Mouse (Mus musculus): ENCODE measurements around the gene Sema6d.

Gene Sema6d

GRCm38 (mm10) chr2:124617440-124617839, 527.7 kb downstream of the Sema6d start:
- no peak for DNase-seq (ENCODE audit: low spot score)

DNA sequence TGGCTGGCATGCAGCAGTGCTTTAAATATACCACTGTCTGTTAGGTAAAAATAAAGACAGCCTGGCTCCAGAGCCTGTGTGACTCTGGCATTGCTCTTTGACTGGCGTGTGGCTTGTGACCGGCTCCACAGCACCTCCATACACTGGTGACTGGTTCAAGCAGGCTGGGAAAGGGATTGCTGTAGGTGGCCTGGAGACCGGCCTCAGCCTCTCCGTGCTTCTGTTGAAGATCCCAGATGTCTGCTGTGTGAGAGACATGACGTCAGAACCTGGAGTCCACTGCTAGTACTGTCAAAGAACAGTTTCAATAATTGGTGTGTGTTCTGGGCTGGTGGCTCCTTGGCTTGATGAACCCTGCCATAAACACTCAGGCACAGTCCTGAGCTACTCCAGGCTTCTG, 528.3 kb downstream of the Sema6d start:
- DNase-seq (ENCODE audit: low spot score) = no peak

GRCm38 (mm10) chr2:124618526-124619219, 528.9 kb downstream of the Sema6d start:
- DNase-seq (ENCODE audit: low spot score) = no peak

- DNase-seq (ENCODE audit: low spot score) = no peak
Measured at GRCm38 (mm10) chr2:124620470-124620869, 530.7 kb downstream of the Sema6d start.

DNA sequence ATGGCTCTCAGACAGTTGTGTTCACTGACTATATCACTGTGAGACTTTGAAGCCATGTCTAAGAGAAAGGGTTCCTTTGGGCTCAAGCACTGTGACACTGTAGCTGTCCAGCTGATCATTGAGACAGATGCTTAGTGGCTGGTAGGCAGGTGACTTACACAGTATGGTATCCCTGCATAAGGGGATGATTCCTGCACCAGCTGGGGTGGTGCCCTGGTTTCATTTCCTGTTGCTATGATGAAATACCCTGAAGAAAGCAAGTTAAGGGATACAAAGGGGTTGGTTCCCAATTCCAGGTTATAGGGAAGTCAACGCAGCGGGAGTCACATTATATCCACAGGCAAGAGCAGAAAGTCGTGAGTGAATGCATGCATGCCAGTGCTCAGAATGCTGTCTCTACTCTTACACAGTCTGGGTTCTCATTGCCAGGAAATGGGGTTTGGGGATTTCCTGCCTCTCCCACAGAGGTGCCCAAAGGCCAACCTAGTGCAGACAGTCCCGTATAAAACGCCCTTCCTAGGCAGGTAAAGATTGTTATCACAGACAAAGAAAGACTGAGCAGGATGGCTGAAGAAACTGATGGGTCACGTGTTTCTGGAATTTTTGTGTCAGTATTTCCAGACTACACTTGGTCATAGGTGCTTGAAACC, 532.3 kb downstream of the Sema6d start:
- no peak for DNase-seq (ENCODE audit: low spot score)

DNA sequence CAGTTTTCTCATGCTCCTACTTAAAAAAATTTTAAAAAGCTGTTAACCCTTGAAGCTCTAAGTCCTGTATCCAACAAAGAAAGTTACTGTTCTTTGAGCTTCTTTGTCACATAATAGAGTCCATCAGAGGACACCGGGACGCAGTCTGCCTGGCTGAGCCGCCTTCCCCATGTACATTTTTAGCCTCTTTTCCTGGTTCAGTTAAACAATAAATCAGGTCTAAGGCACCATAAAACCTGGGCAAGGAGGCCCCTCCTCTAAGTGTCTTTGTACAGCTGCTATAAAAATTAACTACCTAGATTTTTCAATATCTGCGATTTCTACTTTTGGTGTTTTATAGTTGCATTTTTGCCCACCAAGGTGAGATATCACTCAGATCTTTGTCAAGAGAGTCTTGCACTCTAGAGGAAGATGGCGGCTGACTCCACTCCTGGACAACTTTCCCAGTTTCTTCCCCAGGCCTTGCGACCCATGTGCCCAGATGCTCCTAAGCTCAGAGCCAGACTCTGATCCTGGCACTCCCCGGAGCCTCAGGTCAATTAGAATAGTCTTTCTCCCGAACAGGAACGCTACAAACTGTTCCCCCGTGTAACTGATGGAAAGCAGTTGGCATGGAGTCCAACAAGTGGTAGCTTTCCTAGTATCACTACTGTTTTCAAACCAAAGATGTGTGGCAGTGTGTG, 534.6 kb downstream of the Sema6d start:
- DNase-seq (ENCODE audit: low spot score) = no peak

- no peak for DNase-seq (ENCODE audit: low spot score)
Measured at GRCm38 (mm10) chr2:124626425-124626824, 536.7 kb downstream of the Sema6d start.

DNA sequence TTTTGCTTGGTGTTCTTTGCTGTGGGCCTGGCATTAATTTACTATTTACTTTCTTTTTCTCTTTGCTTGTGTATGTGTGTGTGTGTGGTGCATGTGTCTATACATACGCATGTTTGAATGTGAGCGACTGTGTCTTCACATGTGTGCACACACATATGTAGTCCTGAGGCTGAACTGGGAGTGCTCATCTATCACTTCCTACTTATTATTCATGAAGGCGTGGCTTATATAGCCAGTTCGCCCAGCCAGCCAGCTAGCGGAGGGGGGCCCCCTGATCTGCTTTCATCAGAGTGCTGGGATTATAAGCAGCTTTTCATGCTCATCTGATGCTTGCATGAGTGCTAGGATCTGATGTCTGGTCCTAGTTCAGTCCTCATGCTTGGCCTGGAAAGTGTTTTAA, 537.9 kb downstream of the Sema6d start:
- no peak for DNase-seq (ENCODE audit: low spot score)

- DNase-seq (ENCODE audit: low spot score) = no peak
Measured at GRCm38 (mm10) chr2:124628701-124629100, 538.9 kb downstream of the Sema6d start.

- no peak for DNase-seq (ENCODE audit: low spot score)
Measured at GRCm38 (mm10) chr2:124634400-124634998, 544.7 kb downstream of the Sema6d start.

GRCm38 (mm10) chr2:124635271-124635865, 545.6 kb downstream of the Sema6d start:
- DNase-seq (ENCODE audit: low spot score) = no peak

DNA sequence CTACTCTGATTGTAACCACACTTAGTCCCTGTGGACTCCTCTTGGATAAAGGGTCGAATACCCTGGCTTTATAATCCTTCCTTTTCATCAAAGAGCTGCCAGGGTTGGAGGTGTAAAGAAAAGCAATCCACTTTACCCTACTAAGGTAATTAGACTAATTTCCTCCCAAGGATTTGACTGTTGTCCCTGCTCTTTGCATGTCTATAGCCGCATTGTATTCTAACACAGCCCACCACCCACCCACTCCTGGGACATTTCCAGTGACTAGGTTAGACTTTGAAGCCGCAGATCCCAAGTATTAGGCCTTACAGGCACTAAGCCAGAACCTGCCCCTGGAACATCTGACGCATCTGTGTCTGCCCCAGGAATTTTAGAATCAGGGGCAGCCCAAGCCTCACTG, 547.3 kb downstream of the Sema6d start:
- no peak for DNase-seq (ENCODE audit: low spot score)

GRCm38 (mm10) chr2:124639221-124639963, 549.6 kb downstream of the Sema6d start:
- DNase-seq (ENCODE audit: low spot score) = no peak

GRCm38 (mm10) chr2:124640500-124641193, 550.9 kb downstream of the Sema6d start:
- DNase-seq (ENCODE audit: low spot score) = no peak

DNA sequence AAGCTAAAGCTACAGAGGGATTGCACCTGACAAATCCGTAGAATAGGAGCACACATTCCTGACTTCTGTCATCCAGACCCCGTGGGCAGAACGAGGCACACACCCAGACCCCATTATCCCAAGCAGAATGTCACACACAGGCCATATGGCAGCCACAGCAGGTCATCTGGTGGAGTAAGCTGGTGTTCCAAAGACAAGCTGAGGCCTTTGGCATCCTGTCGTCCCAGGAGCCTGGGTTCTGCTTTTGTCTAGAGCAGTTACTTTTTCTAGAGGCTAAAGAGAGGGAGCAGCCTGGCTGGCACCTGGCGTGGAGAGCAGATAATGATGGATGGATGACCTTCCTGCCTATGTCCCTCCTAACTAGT, 551.4 kb downstream of the Sema6d start:
- DNase-seq (ENCODE audit: low spot score) = no peak

DNA sequence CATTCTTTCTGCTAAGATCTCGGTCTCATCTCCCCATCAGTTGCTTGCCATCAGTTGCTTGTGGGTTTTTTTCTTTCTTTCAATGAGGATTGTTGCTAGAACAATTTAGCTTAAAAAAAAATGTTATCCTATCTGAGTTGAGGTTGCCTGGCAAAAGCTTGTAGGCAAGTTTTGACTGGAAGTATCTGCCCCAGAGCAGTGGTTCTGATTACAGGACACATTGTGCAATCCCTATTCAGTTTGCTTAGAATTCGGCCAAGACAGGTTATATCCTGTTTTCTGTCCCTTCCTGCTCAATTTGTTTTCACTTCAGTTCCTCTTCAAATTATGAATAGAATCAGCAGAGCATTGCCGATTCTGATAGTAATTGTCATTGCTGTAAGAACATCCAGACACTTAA, 552.4 kb downstream of the Sema6d start:
- no peak for DNase-seq (ENCODE audit: low spot score)

- DNase-seq (ENCODE audit: low spot score) = no peak
Measured at GRCm38 (mm10) chr2:124650609-124651008, 560.8 kb downstream of the Sema6d start.

GRCm38 (mm10) chr2:124651146-124651545, 561.4 kb downstream of the Sema6d start:
- no peak for DNase-seq (ENCODE audit: low spot score)

- no peak for DNase-seq (ENCODE audit: low spot score)
Measured at GRCm38 (mm10) chr2:124653161-124653560, 563.4 kb downstream of the Sema6d start.

- no peak for DNase-seq (ENCODE audit: low spot score)
Measured at GRCm38 (mm10) chr2:124657358-124657757, 567.6 kb downstream of the Sema6d start.

GRCm38 (mm10) chr2:124658374-124658773, 568.6 kb downstream of the Sema6d start:
- no peak for DNase-seq (ENCODE audit: low spot score)
